Mouse (Mus musculus): ENCODE measurements around the gene Ralgds. TPM values are rescaled to one million over a fixed set of nuclear protein-coding genes. Genes with fewer than 3 reads are reported as not detected.

Gene Ralgds
- total RNA-seq (2014; rRNA removed) (263 and 266 TPM in 2 replicates), polyA plus RNA-seq (2015; fragmentation: Nextera tagmentation; extraction: Ambion mirVana) (74.6 and 76.8 TPM in 2 replicates)

DNA sequence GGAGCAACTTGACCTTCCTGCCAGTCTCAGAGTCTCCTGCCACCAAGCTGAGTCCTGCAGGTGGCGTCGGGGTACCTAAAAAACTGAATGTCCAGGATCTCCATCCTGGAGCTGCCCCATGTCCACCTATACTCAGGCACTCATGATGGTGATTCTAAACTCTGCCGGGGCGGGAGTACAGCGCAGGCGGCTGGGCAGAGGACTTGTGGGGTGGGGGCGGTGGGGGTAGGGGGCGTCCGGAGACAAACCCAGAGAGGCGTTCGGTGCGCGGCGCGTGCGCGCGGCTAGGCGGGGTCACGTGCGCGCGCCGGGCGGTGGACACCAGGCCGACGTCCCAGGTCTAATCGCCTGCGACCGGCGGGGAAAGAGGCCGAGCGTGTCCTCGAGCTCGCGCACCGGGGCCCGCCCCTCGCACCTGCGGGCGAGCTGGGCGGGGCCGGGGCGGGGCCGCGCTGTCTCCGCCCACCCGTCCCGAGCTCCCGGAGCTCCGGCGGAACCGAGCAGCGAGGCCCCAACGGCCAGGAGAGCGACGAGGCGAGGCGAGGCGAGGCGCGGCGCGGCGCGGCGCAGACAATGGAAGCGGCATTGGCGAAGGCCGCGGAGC, at the start of gene Ralgds:
TSS of gene Ralgds (plus strand) at position 328 of the 604 bp plus-strand sequence.
- Histone ChIP-seq H3K4me3 (ENCODE audit: low read length) (peak within 1 kb of the TSS; percentile 79), H3K9me3 (ENCODE audit: low read length) (no peaks in the 10 kb centered on the region), H3K27me3 (ENCODE audit: insufficient read depth, low read length) (no peaks in the 10 kb centered on the region), H3K9ac (replicated peaks; ENCODE audit: low read length) (peak within 1 kb of the TSS; percentile 96), H3K4me2 (ENCODE audit: low read depth, low read length) (peak within 1 kb of the TSS; percentile 91), H3K36me3 (ENCODE audit: insufficient read depth, low read length) (no peaks in the 10 kb centered on the region), H3K27ac (peak within 1 kb of the TSS; percentile 91), H3K4me1 (ENCODE audit: insufficient read depth, low read length) (peaks cover 29% of the 10 kb centered on the region)
- under 1% methylated on average over 55 of the region's 71 CpGs for WGBS
- peak; percentile 69 for ATAC-seq
- peak; percentile 58 for TF ChIP-seq CTCF (IDR thresholded peaks at IDR 0.05; ENCODE audit: low read depth)
- peak; percentile 82 for DNase-seq (ENCODE audit: low spot score)

DNA sequence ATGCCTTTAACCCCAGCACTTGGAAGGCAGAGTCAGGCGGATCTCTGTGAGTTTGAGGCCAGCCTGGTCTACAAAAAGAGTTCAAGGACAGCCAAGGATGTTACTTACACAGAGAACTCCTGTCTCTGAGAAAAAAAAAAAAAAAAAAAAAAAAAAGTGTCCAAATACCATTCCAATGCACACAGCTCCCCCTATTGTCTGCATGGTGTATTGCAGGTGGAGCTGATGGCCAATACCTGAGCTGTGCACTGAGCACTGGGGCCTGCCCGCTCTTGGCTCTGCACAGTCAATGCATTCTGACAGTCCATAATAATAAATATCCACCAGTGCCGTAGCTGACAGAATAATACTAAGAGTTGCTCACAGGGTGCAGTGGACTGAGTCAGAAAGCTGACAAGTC, 49.0 kb upstream of the Ralgds start:
- no peak overlapping the region for H3K9ac ChIP-seq (replicated peaks; ENCODE audit: low read length)
- DNase-seq (ENCODE audit: low spot score), result peak; percentile 57
- H3K9me3 ChIP-seq (ENCODE audit: low read length), result no peaks in the 10 kb centered on the region
- H3K4me1 ChIP-seq (ENCODE audit: insufficient read depth, low read length), result peaks cover 14% of the 10 kb centered on the region
- H3K27ac ChIP-seq, result no peak overlapping the region
- no peak overlapping the region for H3K4me3 ChIP-seq (ENCODE audit: low read length)
- H3K36me3 ChIP-seq (ENCODE audit: insufficient read depth, low read length), result no peaks in the 10 kb centered on the region
- WGBS, result 45% methylated on average over 3 of the region's 3 CpGs
- H3K27me3 ChIP-seq (ENCODE audit: insufficient read depth, low read length), result no peaks in the 10 kb centered on the region
- no peak for ATAC-seq
- peak; percentile 66 for TF ChIP-seq CTCF (IDR thresholded peaks at IDR 0.05; ENCODE audit: low read depth)
- no peak overlapping the region for H3K4me2 ChIP-seq (ENCODE audit: low read depth, low read length)

DNA sequence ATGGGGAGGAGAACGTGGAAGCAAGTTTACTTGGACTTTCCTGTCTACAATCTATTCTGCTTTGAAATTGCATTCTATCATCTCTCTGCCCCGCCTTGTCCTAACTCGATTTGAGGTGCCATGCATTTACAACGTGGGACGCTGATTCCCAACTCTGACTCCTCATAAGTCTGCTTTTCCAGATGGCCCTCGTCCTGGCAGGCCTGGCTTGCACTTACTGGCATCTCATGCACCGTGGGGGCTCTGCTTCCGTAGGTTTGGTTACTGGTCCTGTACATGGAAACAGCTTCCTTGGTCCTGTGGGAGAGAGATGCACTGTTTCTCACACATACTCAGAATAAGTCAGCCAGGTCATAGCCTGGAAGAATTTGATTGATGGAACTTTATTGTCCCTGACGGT, 48.0 kb upstream of the Ralgds start:
- Histone ChIP-seq H3K4me3 (ENCODE audit: low read length) (no peak overlapping the region), H3K36me3 (ENCODE audit: insufficient read depth, low read length) (peaks cover 8% of the 10 kb centered on the region; the same call in 1 of the 2 replicates), H3K4me1 (ENCODE audit: insufficient read depth, low read length) (peaks cover 15% of the 10 kb centered on the region), H3K9me3 (ENCODE audit: low read length) (no peaks in the 10 kb centered on the region), H3K4me2 (ENCODE audit: low read depth, low read length) (no peak overlapping the region), H3K27ac (no peak overlapping the region), H3K27me3 (ENCODE audit: insufficient read depth, low read length) (no peaks in the 10 kb centered on the region), H3K9ac (replicated peaks; ENCODE audit: low read length) (no peak overlapping the region)
- 71% methylated on average over 9 of the region's 9 CpGs for WGBS
- DNase-seq (ENCODE audit: low spot score) (no peak), ATAC-seq (no peak)
- no peak for TF ChIP-seq CTCF (IDR thresholded peaks at IDR 0.05; ENCODE audit: low read depth)

DNA sequence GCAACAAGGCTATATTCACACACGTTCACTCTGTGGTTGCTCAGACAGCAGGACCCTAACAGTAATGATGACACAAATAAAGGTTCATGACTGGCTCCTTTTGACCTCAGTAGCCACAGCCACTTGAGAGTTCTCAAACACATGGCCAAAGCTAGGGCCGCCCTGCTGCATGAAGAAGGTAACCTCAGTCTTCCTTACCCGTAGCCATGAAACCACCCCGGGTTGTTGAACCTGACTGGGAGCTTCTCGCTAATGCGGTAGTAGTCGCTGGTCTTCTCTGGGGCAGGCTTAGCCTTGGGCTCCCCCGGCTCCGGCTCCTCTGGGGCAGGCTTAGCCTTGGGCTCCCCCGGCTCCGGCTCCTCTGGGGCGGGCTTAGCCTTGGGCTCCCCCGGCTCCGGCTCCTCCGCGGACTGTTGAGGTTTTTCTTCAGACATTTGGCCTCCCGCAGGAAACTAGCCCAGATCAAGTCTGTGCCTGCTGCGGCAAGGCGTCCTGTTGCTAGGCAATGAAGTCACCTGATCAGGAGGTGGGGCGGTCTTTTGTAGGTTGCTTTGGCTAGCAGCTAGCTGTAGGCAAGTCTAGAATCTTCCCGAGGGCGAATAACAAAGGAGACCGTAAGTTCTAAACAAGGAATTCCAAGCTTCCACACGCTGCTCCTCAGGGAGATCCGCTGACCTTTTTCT, 46.9 kb upstream of the Ralgds start, which contains the start of gene 1700007K13Rik:
TSS of gene 1700007K13Rik (minus strand) at position 497 of the 683 bp plus-strand sequence.
- no peak for TF ChIP-seq CTCF (IDR thresholded peaks at IDR 0.05; ENCODE audit: low read depth)
- DNase-seq (ENCODE audit: low spot score) (peak; percentile 82), ATAC-seq (peak; percentile 79)
- Histone ChIP-seq H3K4me1 (ENCODE audit: insufficient read depth, low read length) (peaks cover 15% of the 10 kb centered on the region), H3K4me3 (ENCODE audit: low read length) (peak within 1 kb of the TSS; percentile 25), H3K36me3 (ENCODE audit: insufficient read depth, low read length) (peaks cover 13% of the 10 kb centered on the region; the same call in 1 of the 2 replicates), H3K27me3 (ENCODE audit: insufficient read depth, low read length) (no peaks in the 10 kb centered on the region), H3K4me2 (ENCODE audit: low read depth, low read length) (peak within 1 kb of the TSS; percentile 54), H3K9ac (replicated peaks; ENCODE audit: low read length) (no peak within 1 kb of the TSS; the same call in 1 of the 2 replicates), H3K27ac (peak within 1 kb of the TSS; percentile 54; the same call in 1 of the 2 replicates), H3K9me3 (ENCODE audit: low read length) (no peaks in the 10 kb centered on the region)
- WGBS, result 6% methylated on average over 25 of the region's 25 CpGs

DNA sequence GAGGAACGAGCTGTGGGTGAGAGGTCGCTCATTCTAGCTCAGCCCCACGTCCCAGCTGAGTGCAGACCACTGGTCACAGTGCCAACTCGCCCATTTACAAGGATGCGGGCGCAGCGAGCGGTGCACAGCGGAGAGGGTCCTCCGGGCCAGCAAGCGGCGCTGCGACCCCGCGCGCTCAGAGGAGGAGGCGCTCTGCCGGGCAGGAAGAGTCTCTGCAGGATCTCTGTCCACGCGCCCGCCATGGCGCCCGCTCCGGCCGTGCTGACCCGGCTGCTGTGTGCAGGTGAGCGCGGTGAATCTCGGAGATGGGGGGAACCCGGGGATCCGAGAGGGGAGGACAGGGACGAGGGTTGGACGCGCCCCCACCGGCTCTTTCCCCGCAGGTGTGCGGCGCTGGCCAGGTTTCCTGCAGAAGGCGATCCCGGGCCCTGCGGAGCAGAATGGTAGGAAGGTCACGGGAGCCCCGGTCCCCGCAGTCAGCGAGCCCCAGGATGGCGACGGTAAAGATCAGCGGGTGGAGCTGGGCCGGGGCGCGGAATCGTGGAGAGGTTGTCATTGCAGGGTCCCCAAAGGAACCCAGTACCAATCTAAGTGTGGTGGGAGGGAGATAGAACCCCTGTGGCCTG, 45.0 kb upstream of the Ralgds start, which contains the start of gene Mrps2:
TSS of gene Mrps2 (plus strand) at position 207 of the 626 bp plus-strand sequence.
- Histone ChIP-seq H3K4me2 (ENCODE audit: low read depth, low read length) (peak within 1 kb of the TSS; percentile 80), H3K27ac (peak within 1 kb of the TSS; percentile 41; the same call in 1 of the 2 replicates), H3K27me3 (ENCODE audit: insufficient read depth, low read length) (no peaks in the 10 kb centered on the region), H3K36me3 (ENCODE audit: insufficient read depth, low read length) (peaks cover 18% of the 10 kb centered on the region; the same call in 1 of the 2 replicates), H3K9me3 (ENCODE audit: low read length) (no peaks in the 10 kb centered on the region), H3K9ac (replicated peaks; ENCODE audit: low read length) (peak within 1 kb of the TSS; percentile 83), H3K4me3 (ENCODE audit: low read length) (peak within 1 kb of the TSS; percentile 73), H3K4me1 (ENCODE audit: insufficient read depth, low read length) (peaks cover 15% of the 10 kb centered on the region)
- ATAC-seq (peak; percentile 92), DNase-seq (ENCODE audit: low spot score) (peak; percentile 93)
- peak; percentile 82 for TF ChIP-seq CTCF (IDR thresholded peaks at IDR 0.05; ENCODE audit: low read depth)
- WGBS, result under 1% methylated on average over 50 of the region's 52 CpGs

DNA sequence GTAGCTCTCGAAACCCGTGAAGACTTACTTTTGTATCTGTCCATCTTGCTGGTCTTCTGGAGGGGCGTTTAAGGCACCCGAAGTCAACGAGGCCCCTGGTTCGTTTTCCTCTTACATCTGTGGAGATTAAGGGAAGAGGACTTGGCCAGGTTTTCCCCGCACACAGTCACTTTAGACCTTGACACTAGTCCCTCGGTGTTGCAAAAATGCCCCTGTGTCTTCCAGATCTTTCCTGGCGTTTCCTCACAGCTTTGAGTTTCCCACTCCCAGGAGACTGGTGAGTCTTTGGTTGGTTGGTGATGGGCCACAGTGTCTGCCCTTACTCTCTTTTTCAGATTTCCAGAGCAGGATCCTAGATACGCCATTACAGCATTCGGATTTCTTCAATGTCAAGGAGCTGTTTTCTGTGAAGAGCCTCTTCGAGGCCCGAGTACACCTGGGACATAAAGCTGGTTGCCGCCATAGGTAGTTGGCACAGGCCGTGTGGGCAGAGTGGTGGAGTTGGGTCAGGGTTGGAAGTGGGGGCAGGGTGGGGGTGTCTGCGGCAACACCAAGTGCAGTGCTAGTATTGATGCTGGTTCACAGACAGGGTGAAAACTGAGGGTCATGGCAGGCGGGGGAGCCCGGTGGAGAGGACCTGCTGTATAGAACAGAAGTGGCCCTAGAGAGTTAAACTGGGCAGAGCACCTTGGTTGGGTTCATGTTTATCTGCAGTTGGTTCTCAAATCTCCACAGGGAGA, 44.3 kb upstream of the Ralgds start:
- Histone ChIP-seq H3K27ac (peak overlapping the region; percentile 41; the same call in 1 of the 2 replicates), H3K4me3 (ENCODE audit: low read length) (peak overlapping the region; percentile 73), H3K27me3 (ENCODE audit: insufficient read depth, low read length) (no peaks in the 10 kb centered on the region), H3K4me1 (ENCODE audit: insufficient read depth, low read length) (peaks cover 15% of the 10 kb centered on the region), H3K36me3 (ENCODE audit: insufficient read depth, low read length) (peaks cover 20% of the 10 kb centered on the region; the same call in 1 of the 2 replicates), H3K9ac (replicated peaks; ENCODE audit: low read length) (peak overlapping the region; percentile 83), H3K9me3 (ENCODE audit: low read length) (no peaks in the 10 kb centered on the region; the same call in 1 of the 2 replicates), H3K4me2 (ENCODE audit: low read depth, low read length) (peak overlapping the region; percentile 80)
- DNase-seq (ENCODE audit: low spot score), result no peak
- 59% methylated on average over 18 of the region's 18 CpGs for WGBS
- TF ChIP-seq CTCF (IDR thresholded peaks at IDR 0.05; ENCODE audit: low read depth), result no peak
- ATAC-seq, result no peak

All from hindbrain, postnatal 0 days (tissue).